Mouse (Mus musculus): ENCODE data around the gene Por.

GRCm38 (mm10) chr5:135682942-135683570 lies 13.2 kb downstream of the Por start:
- TF ChIP-seq CTCF (IDR thresholded peaks at IDR 0.05; ENCODE audit: control insufficient read depth, insufficient read depth, low read length) (no peak), POLR2A (IDR thresholded peaks at IDR 0.05; ENCODE audit: borderline replicate concordance, control insufficient read depth, low read depth, low read length) (no peak)

Data from bone marrow, adult 2 months (tissue).